Mouse (Mus musculus): ENCODE data around the gene Tanc2.

Gene Tanc2

GRCm38 (mm10) chr11:105835209-105835608 is 245.4 kb downstream of the Tanc2 start:
- DNase-seq (ENCODE audit: extremely low spot score, low spot score): no peak

DNA sequence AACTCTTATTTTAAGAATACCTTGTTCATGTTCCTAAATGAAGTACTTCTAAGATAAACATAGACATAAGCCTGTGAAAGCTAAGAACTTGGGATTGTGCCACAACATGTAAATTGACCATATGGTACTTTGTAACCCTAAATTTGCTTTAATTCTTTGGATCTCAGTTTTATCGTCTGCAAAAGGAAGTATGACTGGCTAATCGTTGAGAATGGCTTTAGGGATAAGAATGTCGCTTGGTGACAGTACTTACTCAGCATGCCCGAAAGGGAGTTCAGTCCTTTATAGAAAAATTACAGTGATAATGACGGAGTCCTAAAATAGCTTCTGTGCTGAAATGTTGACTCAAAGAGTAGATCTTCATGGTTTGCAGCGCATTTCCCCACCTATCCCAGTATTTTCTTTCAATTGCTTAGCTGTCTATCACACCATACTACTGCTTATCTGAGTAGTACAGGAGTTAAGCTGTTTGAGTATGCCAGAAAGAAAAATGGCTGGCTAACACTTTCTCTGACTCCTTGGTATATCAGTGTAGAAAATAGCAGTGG is 246.6 kb downstream of the Tanc2 start:
- no peak for DNase-seq (ENCODE audit: extremely low spot score, low spot score)

DNA sequence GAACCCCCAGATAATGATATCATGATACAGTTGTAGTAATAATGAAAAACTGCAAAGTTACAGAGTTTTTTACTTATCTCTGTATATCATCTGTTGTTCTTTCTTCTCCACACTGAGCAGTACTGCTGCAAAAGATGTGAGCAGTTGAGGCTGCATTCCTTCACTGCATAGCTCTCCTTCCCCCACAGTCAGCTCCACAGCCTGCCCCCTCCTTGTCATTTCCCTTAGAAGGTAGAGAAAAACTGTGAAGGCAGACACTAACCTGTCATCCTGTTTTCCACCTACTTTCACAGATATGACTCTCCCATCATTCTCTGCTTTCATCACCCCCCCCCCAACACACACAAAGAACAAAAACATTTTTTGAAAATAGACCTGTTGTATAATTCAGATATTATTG is 248.2 kb downstream of the Tanc2 start:
- no peak for DNase-seq (ENCODE audit: extremely low spot score, low spot score)

DNA sequence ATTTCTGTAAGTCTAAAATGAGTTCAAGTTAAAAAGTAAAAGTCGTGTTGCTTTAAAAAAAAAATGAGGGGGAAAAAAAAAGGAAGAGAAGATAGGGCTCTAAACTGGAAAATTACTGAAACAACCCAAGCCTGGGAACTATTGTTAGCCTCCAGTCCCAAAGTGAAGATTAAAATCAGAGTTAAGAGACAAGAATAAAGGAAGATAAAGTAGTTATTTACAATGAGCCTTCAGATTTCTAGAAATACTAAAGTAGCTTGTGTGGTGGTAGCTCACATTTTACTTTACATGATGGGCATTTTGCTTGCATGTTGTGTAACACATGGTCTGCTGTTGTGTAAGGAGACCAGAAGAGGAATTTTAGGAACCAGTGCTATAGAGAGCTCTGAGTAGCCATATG is 256.1 kb downstream of the Tanc2 start:
- no peak for DNase-seq (ENCODE audit: extremely low spot score, low spot score)

DNA sequence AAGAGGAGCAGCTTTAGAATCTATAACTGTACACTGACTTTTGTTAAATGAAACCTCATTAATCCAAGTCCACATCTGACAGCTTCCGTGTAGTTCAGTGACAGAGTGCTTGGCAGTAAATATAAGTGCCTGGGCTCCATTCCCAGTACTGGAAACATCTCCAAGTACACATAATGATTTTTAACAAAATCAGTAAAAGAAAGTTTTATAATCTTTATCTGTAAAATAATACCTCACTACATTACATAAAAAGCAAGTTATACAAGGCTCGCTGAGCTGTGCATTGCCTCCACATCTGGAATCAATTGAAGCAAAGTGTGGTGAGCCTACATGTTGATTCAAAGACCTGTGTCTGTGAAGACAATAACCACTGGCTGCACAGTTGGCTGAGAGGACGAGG is 265.7 kb downstream of the Tanc2 start:
- DNase-seq (ENCODE audit: extremely low spot score, low spot score): no peak

DNA sequence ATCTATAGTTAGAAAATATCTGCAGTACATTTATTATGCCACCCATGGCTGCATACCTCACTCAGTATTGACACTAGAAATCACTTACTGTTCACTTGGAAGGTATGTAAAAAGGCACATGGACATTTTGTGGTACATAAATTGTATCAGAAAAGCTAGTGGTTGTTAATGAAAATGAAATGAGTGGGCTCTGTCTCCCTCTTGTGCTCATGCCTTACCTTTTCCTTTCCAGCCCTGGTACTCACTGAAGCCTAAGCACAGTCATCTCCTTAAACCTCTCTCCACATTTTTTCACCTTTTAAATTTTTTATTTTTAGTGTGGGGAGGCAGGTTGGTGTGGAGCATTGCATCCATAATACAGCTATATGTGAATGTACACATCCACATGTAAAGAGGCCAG is 268.3 kb downstream of the Tanc2 start:
- no peak for DNase-seq (ENCODE audit: extremely low spot score, low spot score)

GRCm38 (mm10) chr11:105885558-105885957 is 295.8 kb downstream of the Tanc2 start:
- DNase-seq (ENCODE audit: extremely low spot score, low spot score): no peak

DNA sequence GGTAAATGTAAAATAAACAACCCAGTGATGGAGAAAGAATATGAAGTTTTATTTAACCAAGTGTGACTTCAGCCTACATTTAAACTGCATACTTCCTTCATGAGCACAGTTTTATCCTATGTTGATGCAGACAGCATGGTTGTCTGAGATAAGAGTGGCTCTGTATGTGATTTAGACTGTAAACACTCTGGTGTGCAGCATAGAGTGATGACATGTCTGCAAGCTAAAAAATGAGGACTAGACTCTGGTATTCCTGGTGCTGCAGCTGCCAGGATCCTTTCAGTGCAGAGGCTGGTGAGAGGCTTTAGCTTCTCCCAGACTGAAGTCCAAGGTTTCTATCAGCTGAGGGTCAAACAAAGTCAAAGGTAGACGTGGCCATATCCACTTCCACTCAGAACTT is 297.5 kb downstream of the Tanc2 start:
- no peak for DNase-seq (ENCODE audit: extremely low spot score, low spot score)

GRCm38 (mm10) chr11:105899151-105899550 is 309.4 kb downstream of the Tanc2 start:
- DNase-seq (ENCODE audit: extremely low spot score, low spot score): no peak

- DNase-seq (ENCODE audit: extremely low spot score, low spot score): no peak
Observed at GRCm38 (mm10) chr11:105901501-105901900, 311.7 kb downstream of the Tanc2 start.

DNA sequence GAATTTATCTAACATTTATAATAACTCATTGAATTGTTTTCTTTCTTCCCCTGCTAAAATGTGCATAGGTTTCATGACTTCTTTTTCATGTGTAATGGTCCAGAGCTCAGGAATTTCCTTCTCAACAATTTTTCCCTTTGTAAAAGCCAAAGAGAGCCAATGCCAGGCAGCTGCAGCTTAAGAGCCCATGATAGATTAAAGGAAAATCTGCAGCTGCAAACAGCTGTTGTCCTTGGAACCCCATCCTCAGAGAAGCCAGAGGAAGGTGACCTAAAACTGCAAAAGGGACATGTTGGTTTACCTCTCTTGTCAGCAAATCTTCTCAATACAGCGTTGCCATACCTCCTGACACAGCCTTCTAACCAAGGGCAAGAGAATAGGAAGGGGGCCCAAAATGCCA is 313.2 kb downstream of the Tanc2 start:
- DNase-seq (ENCODE audit: extremely low spot score, low spot score): no peak

DNA sequence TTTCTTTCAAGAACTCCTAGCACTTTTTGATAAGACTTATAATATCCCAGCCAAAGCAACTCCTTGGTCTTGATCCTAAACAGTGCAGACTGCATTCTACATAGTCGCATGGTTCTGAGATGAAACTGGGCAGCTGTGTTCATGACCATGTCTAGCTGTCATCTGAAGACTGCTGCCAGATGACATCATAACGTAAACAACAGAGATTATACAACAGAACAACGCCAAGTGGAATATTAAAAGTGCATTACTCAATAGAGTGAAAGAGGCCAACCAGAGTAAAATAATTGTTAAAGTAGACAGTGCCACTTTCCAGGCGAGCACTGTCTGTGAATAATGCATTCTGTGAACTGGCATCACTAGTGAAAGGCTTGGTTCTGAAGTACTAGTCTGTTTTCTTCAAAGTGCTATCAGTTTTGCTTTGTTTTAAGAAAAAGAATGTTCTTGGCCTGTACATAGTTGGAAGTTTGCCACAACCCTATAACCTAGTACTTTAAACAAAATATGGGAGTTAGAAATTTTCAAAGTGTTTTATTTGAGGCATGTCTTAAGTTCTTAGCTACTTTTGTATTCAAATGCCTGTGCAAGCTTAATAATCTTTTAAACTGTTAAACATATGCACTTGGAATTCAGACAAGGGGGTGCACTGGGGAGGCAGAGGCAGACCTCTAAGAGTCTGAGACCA is 315.9 kb downstream of the Tanc2 start:
- no peak for DNase-seq (ENCODE audit: extremely low spot score, low spot score)

DNA sequence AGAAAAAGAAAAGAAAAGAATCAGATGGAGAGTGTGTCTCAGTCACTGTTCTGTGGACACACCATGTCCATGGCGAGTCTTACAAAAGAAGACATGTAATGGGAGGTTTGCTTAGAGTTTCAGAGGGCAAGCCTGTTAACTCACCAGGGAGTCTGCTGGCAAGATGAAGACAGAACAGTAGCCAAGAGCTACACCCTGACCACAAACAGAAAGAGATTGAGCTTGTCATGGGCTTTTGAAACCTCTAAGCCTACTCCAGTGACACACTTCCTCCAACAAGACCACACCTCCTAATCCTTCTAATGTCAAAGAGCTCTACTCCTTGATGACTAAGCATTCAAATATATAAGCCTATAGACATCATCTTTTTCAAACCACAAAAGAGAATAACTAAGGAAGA is 317.6 kb downstream of the Tanc2 start:
- no peak for DNase-seq (ENCODE audit: extremely low spot score, low spot score)

GRCm38 (mm10) chr11:105908926-105909325 is 319.1 kb downstream of the Tanc2 start:
- DNase-seq (ENCODE audit: extremely low spot score, low spot score): no peak

- no peak for DNase-seq (ENCODE audit: extremely low spot score, low spot score)
Observed at GRCm38 (mm10) chr11:105909617-105910016, 319.8 kb downstream of the Tanc2 start.

GRCm38 (mm10) chr11:105911149-105911548 is 321.4 kb downstream of the Tanc2 start:
- no peak for DNase-seq (ENCODE audit: extremely low spot score, low spot score)

- peak; percentile 54 for DNase-seq (ENCODE audit: extremely low spot score, low spot score)
Observed at GRCm38 (mm10) chr11:105911592-105912375, 322.0 kb downstream of the Tanc2 start.

DNA sequence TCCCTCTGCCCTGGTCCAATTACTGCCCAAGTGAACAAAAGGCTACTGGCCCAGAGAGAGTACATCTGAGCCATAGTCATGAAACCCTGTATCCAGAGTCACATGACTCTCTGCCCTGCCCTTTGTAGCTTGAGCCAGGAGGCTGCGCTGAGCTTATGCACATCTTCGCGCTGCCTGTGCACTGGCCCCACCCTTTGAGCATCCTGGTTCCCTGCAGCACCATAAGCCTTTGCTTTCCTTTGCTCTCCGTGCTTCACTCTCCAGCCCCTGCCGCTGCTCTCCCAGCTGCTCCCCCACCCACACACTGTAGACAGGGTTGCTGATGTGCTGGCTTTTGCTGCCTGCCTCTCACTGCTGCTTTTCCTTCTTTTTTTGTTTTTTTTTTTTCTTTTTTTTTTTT is 323.8 kb downstream of the Tanc2 start:
- DNase-seq (ENCODE audit: extremely low spot score, low spot score): no peak

DNA sequence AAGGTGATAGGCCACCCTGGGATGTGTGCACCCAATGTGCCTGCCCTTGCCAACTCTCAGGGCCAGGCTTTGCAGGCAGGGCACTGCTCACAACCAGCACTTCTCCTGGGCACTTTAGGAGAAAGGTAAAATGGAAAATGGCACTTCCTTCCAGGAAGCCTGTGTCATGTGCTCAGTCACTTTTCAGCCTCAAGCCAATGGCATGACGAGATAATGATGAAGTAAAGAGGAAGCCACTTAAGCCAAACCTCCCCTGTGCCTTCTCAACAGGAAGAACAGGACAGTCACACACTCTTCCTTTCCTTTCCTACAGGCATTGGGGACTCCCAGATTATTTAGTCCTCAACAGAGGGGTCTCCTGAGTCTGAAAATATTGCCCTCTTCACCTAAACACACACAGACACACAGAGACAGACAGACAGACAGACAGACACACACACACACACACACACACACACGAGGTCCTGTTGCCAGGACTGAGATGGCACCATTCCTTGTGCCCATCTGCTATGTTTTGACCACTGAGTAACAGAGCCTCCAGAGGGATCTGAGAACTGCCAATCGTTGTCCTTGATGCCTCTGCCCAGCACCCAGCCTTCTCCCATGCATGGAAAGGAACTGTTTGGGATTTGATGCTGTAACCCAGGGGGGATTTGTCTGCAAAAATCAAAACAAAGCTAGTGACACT is 330.5 kb downstream of the Tanc2 start:
- no peak for DNase-seq (ENCODE audit: extremely low spot score, low spot score)

GRCm38 (mm10) chr11:105920836-105921235 is 331.1 kb downstream of the Tanc2 start:
- no peak for DNase-seq (ENCODE audit: extremely low spot score, low spot score)

DNA sequence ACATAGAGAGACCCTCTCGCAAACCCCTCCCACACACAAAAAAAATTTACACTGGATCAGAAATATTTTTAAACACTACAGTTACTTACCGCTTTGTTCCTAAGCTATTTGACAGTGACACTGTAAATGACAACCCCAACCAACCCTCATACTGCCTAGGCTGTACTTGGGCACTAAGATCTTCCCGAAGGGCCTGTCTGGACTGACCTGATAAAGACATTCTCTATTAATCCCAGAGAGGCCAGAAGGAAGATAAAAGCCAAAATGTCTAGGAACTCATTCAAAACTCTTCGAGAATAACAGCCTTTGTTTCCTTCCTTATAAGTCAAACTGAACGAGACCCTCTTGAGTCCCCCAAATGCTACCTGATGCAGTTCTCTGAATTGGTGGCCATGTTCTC is 331.5 kb downstream of the Tanc2 start:
- no peak for DNase-seq (ENCODE audit: extremely low spot score, low spot score)
